Mouse (Mus musculus): ENCODE data around the gene Rsph6a.

Rsph6a gene

GRCm38 (mm10) chr7:19097863-19098262, 43.4 kb downstream of the Rsph6a start:
- DNase-seq (ENCODE audit: extremely low read depth, low read depth): no peak

GRCm38 (mm10) chr7:19098811-19099210, 44.3 kb downstream of the Rsph6a start:
- no peak for DNase-seq (ENCODE audit: extremely low read depth, low read depth)

- DNase-seq (ENCODE audit: extremely low read depth, low read depth): no peak
Measured at GRCm38 (mm10) chr7:19100290-19100689, 45.8 kb downstream of the Rsph6a start.

GRCm38 (mm10) chr7:19103741-19104140, 49.3 kb downstream of the Rsph6a start:
- DNase-seq (ENCODE audit: extremely low read depth, low read depth): no peak

GRCm38 (mm10) chr7:19104486-19104885, 50.0 kb downstream of the Rsph6a start:
- DNase-seq (ENCODE audit: extremely low read depth, low read depth): no peak

- DNase-seq (ENCODE audit: extremely low read depth, low read depth): no peak
Measured at GRCm38 (mm10) chr7:19107436-19107835, 52.9 kb downstream of the Rsph6a start.

- DNase-seq (ENCODE audit: extremely low read depth, low read depth): no peak
Measured at GRCm38 (mm10) chr7:19109565-19109964, 55.1 kb downstream of the Rsph6a start.

GRCm38 (mm10) chr7:19118028-19118771, 63.7 kb downstream of the Rsph6a start, which contains the start of gene Gm4969:
Gene Gm4969 (minus strand): TSS chr7:19118368.
- DNase-seq (ENCODE audit: extremely low read depth, low read depth): no peak

GRCm38 (mm10) chr7:19119083-19119482, 64.6 kb downstream of the Rsph6a start:
- DNase-seq (ENCODE audit: extremely low read depth, low read depth): no peak

GRCm38 (mm10) chr7:19119631-19120429, 65.3 kb downstream of the Rsph6a start, which contains the start of gene Fbxo46:
Gene Fbxo46 (plus strand): TSS chr7:19119859.
- peak; percentile 97 for DNase-seq (ENCODE audit: extremely low read depth, low read depth)

GRCm38 (mm10) chr7:19121686-19122085, 67.2 kb downstream of the Rsph6a start:
- DNase-seq (ENCODE audit: extremely low read depth, low read depth): no peak

All from MEL-GATA-1-ER (cell line).